Mouse (Mus musculus) heart, postnatal 0 days (tissue): ENCODE results near the gene Hapln4. TPM values are rescaled to one million over a fixed set of nuclear protein-coding genes. Genes with fewer than 3 reads are reported as not detected.

Experiments used
- ATAC-seq: fragments of 200-750 bp; cut with Nextera tagmentation; 2 replicates; pipeline ENCODE4 v1.8.0; 2017; ENCODE audit warnings: low read depth, moderate number of reproducible peaks, moderate library complexity; ENCODE audit not compliant: insufficient read depth
- DNase-seq: peaks from one replicate; pipeline ENCODE4 v3.0.0-alpha.2; 2016; ENCODE audit warnings: low spot score
- H3K27ac ChIP-seq: fragments of 300-500 bp; sonication (generic); 2 replicates; pipeline ENCODE4 v1.5.1; 2014; ENCODE audit warnings: low read depth, mild to moderate bottlenecking
- H3K27me3 ChIP-seq: fragments of 300-500 bp; sonication (generic); 2 replicates; pipeline ENCODE4 v1.6.1; 2014; ENCODE audit warnings: low read length, mixed read lengths; ENCODE audit not compliant: control insufficient read depth, insufficient read depth
- H3K36me3 ChIP-seq: fragments of 300-500 bp; sonication (generic); replicated peaks from 2 replicates; pipeline ENCODE4 v1.6.1; 2014; ENCODE audit warnings: low read length, mixed read lengths; ENCODE audit not compliant: control insufficient read depth, insufficient read depth
- H3K4me1 ChIP-seq: fragments of 300-500 bp; sonication (generic); 2 replicates; pipeline ENCODE4 v1.6.1; 2014; ENCODE audit warnings: antibody characterized with exemption; ENCODE audit not compliant: control insufficient read depth, insufficient read depth
- H3K4me2 ChIP-seq: fragments of 300-500 bp; sonication (generic); 2 replicates; pipeline ENCODE4 v1.6.1; 2014; ENCODE audit warnings: low read depth, mild to moderate bottlenecking, low read length, moderate library complexity
- H3K4me3 ChIP-seq: fragments of 300-500 bp; sonication (generic); 2 replicates; pipeline ENCODE4 v1.5.1; 2014; ENCODE audit warnings: low read depth, low read length
- H3K9ac ChIP-seq: fragments of 300-500 bp; sonication (generic); replicated peaks from 2 replicates; pipeline ENCODE4 v1.6.1; 2014; ENCODE audit warnings: low read depth, low read length, mixed read lengths
- H3K9me3 ChIP-seq: fragments of 300-500 bp; sonication (generic); replicated peaks from 2 replicates; pipeline ENCODE4 v1.6.1; 2016; ENCODE audit warnings: low read length; ENCODE audit not compliant: control insufficient read depth
- CTCF ChIP-seq: IDR thresholded peaks from 2 replicates; pipeline ENCODE4 v1.5.1; 2016; ENCODE audit warnings: antibody characterized with exemption, control low read depth, low read depth
- EP300 ChIP-seq: IDR thresholded peaks from 2 replicates; pipeline ENCODE4 v1.6.1; 2016; ENCODE audit warnings: antibody characterized with exemption, low read depth
- WGBS: fragments of 180-500 bp; shearing (Covaris S2); extraction: QIAGEN DNeasy Blood & Tissue Kit; methylation state at CpG from one replicate; pipeline ENCODE4 v1.1.7; 2014; 5-methylcytosine and 5-hydroxymethylcytosine counted together
- polyA plus RNA-seq: library from polyadenylated mRNA; unstranded; fragments of >200 nt; fragmentation: Nextera tagmentation; extraction: Ambion mirVana; gene quantifications from 2 replicates; pipeline ENCODE4 v1.2.1, GENCODE M21; 2015
- total RNA-seq: library from RNA; depleted of rRNA; stranded (reverse); fragments of >200 nt; gene quantifications from 2 replicates; pipeline ENCODE4 v1.2.3, GENCODE M21; 2014; ENCODE audit warnings: low replicate concordance

The Hapln4 gene
- total and polyA plus RNA-seq, 2 experiments from 2014 or later, result not detected

GRCm38 (mm10) chr8:70114892-70115291, 31.6 kb downstream of the Hapln4 start:
- Histone ChIP-seq H3K27ac (no peak overlapping the region), H3K9me3 (no peaks in the 10 kb centered on the region), H3K4me1 (no peaks in the 10 kb centered on the region), H3K4me3 (no peak overlapping the region), H3K36me3 (no peaks in the 10 kb centered on the region), H3K27me3 (peaks cover 93% of the 10 kb centered on the region), H3K4me2 (no peak overlapping the region), H3K9ac (no peak overlapping the region)
- TF ChIP-seq CTCF (no peak), EP300 (no peak)
- ATAC-seq, result no peak
- WGBS, result 59% methylated on average over 13 of the region's 13 CpGs
- DNase-seq, result no peak

GRCm38 (mm10) chr8:70117611-70118010, 34.4 kb downstream of the Hapln4 start:
- ATAC-seq (peak; percentile 10; the same call in 1 of the 2 replicates), DNase-seq (peak; percentile 30)
- no peak overlapping the region for H3K27ac ChIP-seq
- H3K36me3 ChIP-seq, result no peaks in the 10 kb centered on the region
- no peaks in the 10 kb centered on the region for H3K9me3 ChIP-seq
- TF ChIP-seq EP300 (no peak), CTCF (no peak)
- H3K4me3 ChIP-seq, result no peak overlapping the region
- H3K9ac ChIP-seq, result no peak overlapping the region
- 11% methylated on average over 9 of the region's 9 CpGs for WGBS
- no peak overlapping the region for H3K4me2 ChIP-seq
- H3K27me3 ChIP-seq, result peaks cover 86% of the 10 kb centered on the region
- H3K4me1 ChIP-seq, result no peaks in the 10 kb centered on the region

- TF ChIP-seq EP300 (no peak), CTCF (no peak)
- Histone ChIP-seq H3K9ac (no peak overlapping the region), H3K4me1 (no peaks in the 10 kb centered on the region), H3K4me3 (no peak overlapping the region), H3K9me3 (no peaks in the 10 kb centered on the region), H3K27me3 (peaks cover 72% of the 10 kb centered on the region), H3K4me2 (no peak overlapping the region), H3K27ac (no peak overlapping the region), H3K36me3 (no peaks in the 10 kb centered on the region)
- 18% methylated on average over 17 of the region's 17 CpGs for WGBS
- ATAC-seq, result no peak
- DNase-seq, result no peak
These were observed 35.8 kb downstream of the Hapln4 start for GRCm38 (mm10) chr8:70118726-70119700.

GRCm38 (mm10) chr8:70120667-70121066, 37.4 kb downstream of the Hapln4 start, which contains the start of gene Ncan:
TSS of gene Ncan (minus strand) at chr8:70120873.
- no peak within 1 kb of the TSS for H3K9ac ChIP-seq
- H3K9me3 ChIP-seq, result no peaks in the 10 kb centered on the region
- ATAC-seq, result no peak
- TF ChIP-seq EP300 (no peak), CTCF (no peak)
- no peak for DNase-seq
- H3K4me1 ChIP-seq, result no peaks in the 10 kb centered on the region
- 2% methylated on average over 19 of the region's 19 CpGs for WGBS
- no peak within 1 kb of the TSS for H3K4me3 ChIP-seq
- no peak within 1 kb of the TSS for H3K27ac ChIP-seq
- H3K4me2 ChIP-seq, result no peak within 1 kb of the TSS
- H3K36me3 ChIP-seq, result no peaks in the 10 kb centered on the region
- peaks cover 58% of the 10 kb centered on the region for H3K27me3 ChIP-seq

- H3K4me2 ChIP-seq, result no peak overlapping the region
- 47% methylated on average over 2 of the region's 2 CpGs for WGBS
- no peak overlapping the region for H3K4me3 ChIP-seq
- no peak overlapping the region for H3K27ac ChIP-seq
- no peak for ATAC-seq
- H3K27me3 ChIP-seq, result peaks cover 39% of the 10 kb centered on the region
- H3K9ac ChIP-seq, result no peak overlapping the region
- no peaks in the 10 kb centered on the region for H3K36me3 ChIP-seq
- no peaks in the 10 kb centered on the region for H3K9me3 ChIP-seq
- H3K4me1 ChIP-seq, result no peaks in the 10 kb centered on the region
- no peak for DNase-seq
- TF ChIP-seq EP300, result no peak
- TF ChIP-seq CTCF, result peak; percentile 56
These were observed 39.6 kb downstream of the Hapln4 start for GRCm38 (mm10) chr8:70122863-70123262.
